Mouse (Mus musculus): Measurements from ENCODE around the gene Wdpcp.

GRCm38 (mm10) chr11:21694087-21694486, 122.1 kb downstream of the Wdpcp start:
- TF ChIP-seq CTCF (IDR thresholded peaks at IDR 0.05; ENCODE audit: borderline replicate concordance, insufficient read depth, low read length) = no peak
- TF ChIP-seq POLR2A (IDR thresholded peaks at IDR 0.05; ENCODE audit: low read depth, low read length) = no peak
